Comparison of ENCODE assay signal across 8 mouse cellular contexts in the genomic region with DNA sequence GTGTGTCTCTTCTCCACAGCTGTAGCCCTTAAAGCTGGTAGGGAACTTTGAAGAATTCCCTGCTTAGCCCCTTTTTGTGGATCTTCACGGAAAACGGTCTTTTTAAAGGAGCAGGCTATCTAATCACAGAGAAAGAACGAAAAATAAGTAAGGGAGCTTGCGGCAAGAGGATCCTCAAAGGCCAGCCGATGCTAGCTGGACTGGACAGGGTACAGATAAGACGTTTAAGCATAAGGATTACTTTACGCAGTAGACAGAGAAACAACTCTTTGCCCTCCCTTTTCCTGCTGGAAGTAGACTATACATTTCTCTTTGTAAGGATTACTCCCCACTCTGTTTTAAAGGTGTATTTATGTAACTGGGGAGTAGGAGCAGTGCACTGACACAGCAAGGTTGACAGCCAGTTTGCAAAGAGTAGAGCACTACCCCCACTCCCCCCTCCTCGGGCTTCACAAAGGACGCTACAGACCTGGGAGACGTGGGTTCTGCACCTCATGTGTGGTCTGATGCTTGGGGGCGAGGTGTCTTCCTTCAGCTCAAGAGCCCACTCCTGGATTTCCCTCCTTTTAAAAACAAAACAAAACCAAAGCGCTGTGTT. TPM values are rescaled to one million over a fixed set of nuclear protein-coding genes. Genes with fewer than 3 reads are reported as not detected.
DNase-seq lines count a peak whose midpoint lies in the region; ATAC-seq and TF ChIP-seq lines count a peak whose summit lies in the region.

No protein-coding gene starts in this region.

- no peaks in the 10 kb centered on the region; the same call in 1 of the 2 replicates for H3K4me1 ChIP-seq in kidney, adult 2 months (ENCODE audit: control insufficient read depth, insufficient read depth, low read length)
- H3K4me1 ChIP-seq in forebrain, embryonic 10.5 days, result peaks cover 16% of the 10 kb centered on the region
- peaks cover 20% of the 10 kb centered on the region for H3K4me1 ChIP-seq in limb, embryonic 12.5 days (replicated peaks)
- H3K4me1 ChIP-seq in neural tube, embryonic 13.5 days (replicated peaks), result peaks cover 14% of the 10 kb centered on the region

- H3K9ac ChIP-seq in limb, embryonic 12.5 days (replicated peaks), result peak overlapping the region; percentile 85
- H3K9ac ChIP-seq in neural tube, embryonic 13.5 days, result peak overlapping the region; percentile 86

- no peaks in the 10 kb centered on the region for H3K27me3 ChIP-seq in kidney, adult 2 months (replicated peaks; ENCODE audit: control insufficient read depth, insufficient read depth, low read length)
- H3K27me3 ChIP-seq in forebrain, embryonic 10.5 days (ENCODE audit: poor library complexity, severe bottlenecking), result no peaks in the 10 kb centered on the region
- no peaks in the 10 kb centered on the region for H3K27me3 ChIP-seq in limb, embryonic 12.5 days
- H3K27me3 ChIP-seq in neural tube, embryonic 13.5 days, result no peaks in the 10 kb centered on the region

- no peak overlapping the region for H3K4me3 ChIP-seq in kidney, adult 2 months (ENCODE audit: insufficient read depth, low read depth, low read length)
- peak overlapping the region; percentile 71 for H3K4me3 ChIP-seq in forebrain, embryonic 10.5 days
- H3K4me3 ChIP-seq in limb, embryonic 12.5 days (replicated peaks), result peak overlapping the region; percentile 54
- H3K4me3 ChIP-seq in neural tube, embryonic 13.5 days, result peak overlapping the region; percentile 69

- ATAC-seq in limb, embryonic 12.5 days (ENCODE audit: insufficient number of reproducible peaks, insufficient read depth, low FRiP score, low TSS enrichment, low read depth), result no peak
- no peak for ATAC-seq in neural tube, embryonic 13.5 days (ENCODE audit: low read depth)

- no peak for TF ChIP-seq CTCF in kidney, adult 2 months (conservative IDR thresholded peaks at IDR 0.05; ENCODE audit: insufficient read depth, insufficient read length, low read depth, low read length)

- no peaks in the 10 kb centered on the region for H3K9me3 ChIP-seq in forebrain, embryonic 10.5 days
- no peaks in the 10 kb centered on the region for H3K9me3 ChIP-seq in limb, embryonic 12.5 days
- no peaks in the 10 kb centered on the region for H3K9me3 ChIP-seq in neural tube, embryonic 13.5 days

- DNase-seq in kidney, adult 2 months, result no peak
- DNase-seq in kidney, postnatal 10 days, result no peak
- DNase-seq in Muller cell, postnatal 12 days (ENCODE audit: inconsistent ontology term), result peak; percentile 34
- no peak for DNase-seq in forebrain, embryonic 10.5 days (ENCODE audit: extremely low spot score, low spot score)
- no peak for DNase-seq in gastrocnemius, postnatal 10 days
- no peak for DNase-seq in B cell, adult 2 months

- H3K36me3 ChIP-seq in kidney, adult 2 months (ENCODE audit: control insufficient read depth, insufficient read depth, low read length), result no peaks in the 10 kb centered on the region
- no peaks in the 10 kb centered on the region for H3K36me3 ChIP-seq in forebrain, embryonic 10.5 days (replicated peaks)
- H3K36me3 ChIP-seq in limb, embryonic 12.5 days, result no peaks in the 10 kb centered on the region
- H3K36me3 ChIP-seq in neural tube, embryonic 13.5 days, result no peaks in the 10 kb centered on the region

- WGBS in kidney, adult 2 months, result 31% methylated on average over 12 of the region's 12 CpGs
- WGBS in forebrain, embryonic 10.5 days, result 46% methylated on average over 12 of the region's 12 CpGs
- 39% methylated on average over 12 of the region's 12 CpGs for WGBS in limb, embryonic 12.5 days
- 44% methylated on average over 12 of the region's 12 CpGs for WGBS in neural tube, embryonic 13.5 days

- H3K27ac ChIP-seq in kidney, adult 2 months (ENCODE audit: insufficient read depth, low read depth, low read length), result peak overlapping the region; percentile 58
- peak overlapping the region; percentile 93 for H3K27ac ChIP-seq in forebrain, embryonic 10.5 days
- peak overlapping the region; percentile 41; the same call in 1 of the 2 replicates for H3K27ac ChIP-seq in limb, embryonic 12.5 days
- 0 out of 2 replicates have a peak overlapping the region, but pooled peaks have one; percentile 11 for H3K27ac ChIP-seq in neural tube, embryonic 13.5 days (replicated peaks)

- H3K4me2 ChIP-seq in limb, embryonic 12.5 days, result peak overlapping the region; percentile 64
- H3K4me2 ChIP-seq in neural tube, embryonic 13.5 days, result peak overlapping the region; percentile 64

- TF ChIP-seq POLR2A in kidney, adult 2 months (IDR thresholded peaks at IDR 0.05; ENCODE audit: low read depth, low read length), result no peak

RNA-seq across cellular contexts. Expression of gene Akap7, which starts 9.9 kb away (rescaled TPM):
- polyA plus RNA-seq in kidney, adult 2 months (2012; rRNA removed), result 9.8 and 11.9 TPM in 2 replicates
- polyA plus RNA-seq in forebrain, embryonic 10.5 days (2016; fragmentation: Nextera tagmentation; extraction: Ambion mirVana), result 15.1 and 16.4 TPM in 2 replicates
- polyA plus RNA-seq in limb, embryonic 12.5 days (2016; fragmentation: Nextera tagmentation; extraction: Ambion mirVana), result 19.8 and 24.1 TPM in 2 replicates
- polyA plus RNA-seq in neural tube, embryonic 13.5 days (2015; fragmentation: Nextera tagmentation; extraction: Ambion mirVana), result 30.3 and 33.5 TPM in 2 replicates
- total RNA-seq in gastrocnemius, postnatal 10 days (2021), result 10 to 100 TPM; 47.9 to 58.8 TPM

Comparison
In these comparisons a context has a peak if more than half of its experiments do, and no peak if none do; other contexts are left out.
1. H3K27ac ChIP-seq: peak in every context shown above with its lines; median percentile 93 in forebrain, embryonic 10.5 days; 58 in kidney, adult 2 months; 41 in limb, embryonic 12.5 days; 11 in neural tube, embryonic 13.5 days.